Mouse (Mus musculus) CD4-positive helper T cell, adult 2 months (primary cell): ENCODE measurements around the gene Gm12216.
"Not testable (repeated sequence)": the region's sequence is repeated elsewhere in the genome, so short reads cannot be mapped to it uniquely, and the experiment has no call there.

Experiments
- DNase-seq: peaks from one replicate; pipeline ENCODE4 v3.0.0-alpha.2; 2012; ENCODE audit warnings: low read depth, missing footprints, low spot score

Gm12216 gene

GRCm38 (mm10) chr11:53858761-53859580 lies at the start of gene Gm12216:
Gm12216 (minus strand) TSS chr11:53859256.
- peak; percentile 87 for DNase-seq

GRCm38 (mm10) chr11:53908686-53909085 lies 49.6 kb upstream of the Gm12216 start:
- DNase-seq = no peak

- DNase-seq = no peak
These were observed 45.5 kb upstream of the Gm12216 start for GRCm38 (mm10) chr11:53904534-53904925.

- DNase-seq = no peak
These were observed 44.9 kb upstream of the Gm12216 start for GRCm38 (mm10) chr11:53903781-53904533.

GRCm38 (mm10) chr11:53902741-53903140 lies 43.7 kb upstream of the Gm12216 start:
- no peak for DNase-seq

- no peak for DNase-seq
These were observed 41.9 kb upstream of the Gm12216 start for GRCm38 (mm10) chr11:53900991-53901390.

GRCm38 (mm10) chr11:53899981-53900380 lies 40.9 kb upstream of the Gm12216 start:
- no peak for DNase-seq

GRCm38 (mm10) chr11:53899004-53899403 lies 39.9 kb upstream of the Gm12216 start:
- no peak for DNase-seq

- DNase-seq = no peak
These were observed 37.9 kb upstream of the Gm12216 start for GRCm38 (mm10) chr11:53896935-53897334.

GRCm38 (mm10) chr11:53893451-53893850 lies 34.4 kb upstream of the Gm12216 start:
- DNase-seq = no peak

GRCm38 (mm10) chr11:53892716-53893416 lies 33.8 kb upstream of the Gm12216 start:
- DNase-seq = peak; percentile 81

GRCm38 (mm10) chr11:53891505-53892451 lies 32.7 kb upstream of the Gm12216 start, which contains the start of gene Slc22a5:
Slc22a5 (minus strand) TSS chr11:53891660.
- peak; percentile 98 for DNase-seq

GRCm38 (mm10) chr11:53890906-53891504 lies 31.9 kb upstream of the Gm12216 start:
- DNase-seq = no peak

GRCm38 (mm10) chr11:53890225-53890624 lies 31.2 kb upstream of the Gm12216 start:
- no peak for DNase-seq

- no peak for DNase-seq
These were observed 30.1 kb upstream of the Gm12216 start for GRCm38 (mm10) chr11:53889091-53889645.

GRCm38 (mm10) chr11:53888242-53888641 lies 29.2 kb upstream of the Gm12216 start:
- no peak for DNase-seq

GRCm38 (mm10) chr11:53883287-53883686 lies 24.2 kb upstream of the Gm12216 start:
- no peak for DNase-seq

- not testable (repeated sequence) for DNase-seq
These were observed 19.0 kb upstream of the Gm12216 start for GRCm38 (mm10) chr11:53878096-53878495.

- no peak for DNase-seq
These were observed 17.4 kb upstream of the Gm12216 start for GRCm38 (mm10) chr11:53876488-53876887.

- peak; percentile 50 for DNase-seq
These were observed 15.7 kb upstream of the Gm12216 start for GRCm38 (mm10) chr11:53874706-53875105.
